Mouse (Mus musculus): ENCODE data around the gene Olfr1463. TPM values are rescaled to one million over a fixed set of nuclear protein-coding genes. Genes with fewer than 3 reads are reported as not detected.

The Olfr1463 gene
- polyA plus RNA-seq (2015; fragmentation: Nextera tagmentation; extraction: Ambion mirVana), result not detected in 2 replicates

DNA sequence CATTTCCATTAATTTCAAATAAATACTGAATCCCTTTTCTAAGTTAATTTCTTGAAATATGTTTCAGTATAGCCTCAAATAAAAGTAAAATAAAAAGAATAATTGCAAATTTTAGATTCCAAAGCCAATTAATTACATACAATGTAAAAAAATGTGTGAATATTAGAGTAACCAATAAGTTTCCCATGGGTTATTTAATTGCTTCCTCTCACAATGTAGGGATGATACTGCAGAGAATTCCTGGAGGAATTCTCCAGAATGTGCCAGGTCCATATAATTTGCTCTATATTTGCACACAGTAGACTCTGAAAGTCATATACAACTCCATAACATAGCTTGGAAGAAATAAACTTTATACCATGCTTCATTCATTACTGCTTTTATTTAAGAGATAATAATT, at the start of gene Olfr1463:
Gene Olfr1463 (plus strand): TSS at position 301 of the 400 bp plus-strand sequence.
- no peaks in the 10 kb centered on the region for H3K36me3 ChIP-seq (ENCODE audit: control insufficient read depth, insufficient read depth, low read length)
- H3K9me3 ChIP-seq (ENCODE audit: control insufficient read depth, low read length), result no peaks in the 10 kb centered on the region
- no peak within 1 kb of the TSS for H3K27ac ChIP-seq (ENCODE audit: low read length)
- no peaks in the 10 kb centered on the region for H3K27me3 ChIP-seq (ENCODE audit: control insufficient read depth, insufficient read depth, low read depth, low read length)
- no peak within 1 kb of the TSS for H3K4me3 ChIP-seq (ENCODE audit: low read length)
- H3K4me2 ChIP-seq (ENCODE audit: low read depth, low read length), result no peak within 1 kb of the TSS
- H3K9ac ChIP-seq (ENCODE audit: low read length), result no peak within 1 kb of the TSS
- no peaks in the 10 kb centered on the region for H3K4me1 ChIP-seq (replicated peaks; ENCODE audit: control insufficient read depth, insufficient read depth, low read length)
- ATAC-seq (ENCODE audit: low read depth), result no peak

- no peak within 1 kb of the TSS for H3K27ac ChIP-seq (ENCODE audit: low read length)
- no peaks in the 10 kb centered on the region for H3K9me3 ChIP-seq (ENCODE audit: control insufficient read depth, low read length)
- no peaks in the 10 kb centered on the region for H3K27me3 ChIP-seq (ENCODE audit: control insufficient read depth, insufficient read depth, low read depth, low read length)
- WGBS, result 66% methylated on average over 1 of the region's 1 CpGs
- no peak for ATAC-seq (ENCODE audit: low read depth)
- no peak within 1 kb of the TSS for H3K4me3 ChIP-seq (ENCODE audit: low read length)
- H3K4me1 ChIP-seq (replicated peaks; ENCODE audit: control insufficient read depth, insufficient read depth, low read length), result no peaks in the 10 kb centered on the region
- H3K4me2 ChIP-seq (ENCODE audit: low read depth, low read length), result no peak within 1 kb of the TSS
- H3K9ac ChIP-seq (ENCODE audit: low read length), result no peak within 1 kb of the TSS
- no peaks in the 10 kb centered on the region for H3K36me3 ChIP-seq (ENCODE audit: control insufficient read depth, insufficient read depth, low read length)
Observed at GRCm38 (mm10) chr19:13185434-13185833, 45.7 kb upstream of the Olfr1463 start, which contains the start of gene Olfr1462. Gene Olfr1462 (plus strand): TSS chr19:13185734.

DNA sequence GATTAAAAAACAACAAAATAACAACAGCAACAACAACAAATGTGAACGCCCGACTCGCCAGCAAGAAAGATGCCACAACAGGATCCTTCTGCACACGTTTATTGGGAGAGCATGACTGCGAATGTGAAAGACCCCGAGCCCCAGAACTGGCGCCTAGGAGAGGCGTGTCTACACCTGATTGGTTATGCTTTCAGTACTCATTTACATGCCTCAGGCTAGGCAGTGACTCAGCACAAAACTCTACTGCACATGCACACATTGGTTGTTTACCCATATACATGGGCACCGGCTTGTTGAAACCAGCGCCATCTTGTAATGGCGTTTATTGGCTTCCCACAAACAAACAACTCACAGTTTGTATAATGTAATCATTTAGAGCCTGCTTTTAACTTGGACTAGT, 9.5 kb upstream of the Olfr1463 start:
- ATAC-seq (ENCODE audit: low read depth), result no peak
- H3K4me3 ChIP-seq (ENCODE audit: low read length), result no peak overlapping the region
- WGBS, result 84% methylated on average over 11 of the region's 11 CpGs

More for the DNA sequence above, 9.5 kb upstream of the Olfr1463 start:
- H3K9me3 ChIP-seq (ENCODE audit: control insufficient read depth, low read length), result no peaks in the 10 kb centered on the region; the same call in 1 of the 2 replicates
- no peak overlapping the region for H3K9ac ChIP-seq (ENCODE audit: low read length)
- no peaks in the 10 kb centered on the region for H3K4me1 ChIP-seq (replicated peaks; ENCODE audit: control insufficient read depth, insufficient read depth, low read length)
- no peak overlapping the region for H3K4me2 ChIP-seq (ENCODE audit: low read depth, low read length)
- H3K27me3 ChIP-seq (ENCODE audit: control insufficient read depth, insufficient read depth, low read depth, low read length), result no peaks in the 10 kb centered on the region
- no peak overlapping the region for H3K27ac ChIP-seq (ENCODE audit: low read length)
- no peaks in the 10 kb centered on the region for H3K36me3 ChIP-seq (ENCODE audit: control insufficient read depth, insufficient read depth, low read length)

Other genes with a start within 250 kb of the Olfr1463 start
- gene Olfr1451, start 236.3 kb upstream of the Olfr1463 start, polyA plus RNA-seq (2015; fragmentation: Nextera tagmentation; extraction: Ambion mirVana), result not detected in 2 replicates
- not detected in 2 replicates for gene Olfr1453, start 203.0 kb upstream of the Olfr1463 start, polyA plus RNA-seq (2015; fragmentation: Nextera tagmentation; extraction: Ambion mirVana)
- not detected in 2 replicates for gene Olfr1454, start 170.7 kb upstream of the Olfr1463 start, polyA plus RNA-seq (2015; fragmentation: Nextera tagmentation; extraction: Ambion mirVana)
- gene Olfr1457, start 133.4 kb upstream of the Olfr1463 start, polyA plus RNA-seq (2015; fragmentation: Nextera tagmentation; extraction: Ambion mirVana), result not detected in 2 replicates
- not detected in 2 replicates for gene Olfr1458, start 124.6 kb upstream of the Olfr1463 start, polyA plus RNA-seq (2015; fragmentation: Nextera tagmentation; extraction: Ambion mirVana)
- not detected in 2 replicates for gene Olfr1459, start 81.8 kb upstream of the Olfr1463 start, polyA plus RNA-seq (2015; fragmentation: Nextera tagmentation; extraction: Ambion mirVana)
- not detected in 2 replicates for gene Olfr1461, start 68.3 kb upstream of the Olfr1463 start, polyA plus RNA-seq (2015; fragmentation: Nextera tagmentation; extraction: Ambion mirVana)
- not detected in 2 replicates for gene Olfr1462, start 45.6 kb upstream of the Olfr1463 start, polyA plus RNA-seq (2015; fragmentation: Nextera tagmentation; extraction: Ambion mirVana)
- gene Olfr1465, start 84.2 kb downstream of the Olfr1463 start, polyA plus RNA-seq (2015; fragmentation: Nextera tagmentation; extraction: Ambion mirVana), result not detected in 2 replicates
- gene Olfr1466, start 107.5 kb downstream of the Olfr1463 start, polyA plus RNA-seq (2015; fragmentation: Nextera tagmentation; extraction: Ambion mirVana), result not detected in 2 replicates
- gene Olfr1467, start 130.9 kb downstream of the Olfr1463 start, polyA plus RNA-seq (2015; fragmentation: Nextera tagmentation; extraction: Ambion mirVana), result not detected in 2 replicates
- not detected in 2 replicates for gene Olfr1469, start 176.5 kb downstream of the Olfr1463 start, polyA plus RNA-seq (2015; fragmentation: Nextera tagmentation; extraction: Ambion mirVana)
- gene Olfr1471, start 212.1 kb downstream of the Olfr1463 start, polyA plus RNA-seq (2015; fragmentation: Nextera tagmentation; extraction: Ambion mirVana), result not detected in 2 replicates
- gene Olfr1472, start 224.8 kb downstream of the Olfr1463 start, polyA plus RNA-seq (2015; fragmentation: Nextera tagmentation; extraction: Ambion mirVana), result not detected in 2 replicates
- gene Olfr1474, start 238.2 kb downstream of the Olfr1463 start, polyA plus RNA-seq (2015; fragmentation: Nextera tagmentation; extraction: Ambion mirVana), result not detected in 2 replicates
- gene Olfr1475, start 248.9 kb downstream of the Olfr1463 start, polyA plus RNA-seq (2015; fragmentation: Nextera tagmentation; extraction: Ambion mirVana), result not detected in 2 replicates

Measured in lung, embryonic 16.5 days (tissue).